Mouse (Mus musculus): ENCODE measurements at regions not wholly inside any gene's neighbourhood (a gene's known extent, or its start where the extent isn't known, plus 50 kb on each side); places are given as distances from the start of the nearest gene placed in this dataset.

DNA sequence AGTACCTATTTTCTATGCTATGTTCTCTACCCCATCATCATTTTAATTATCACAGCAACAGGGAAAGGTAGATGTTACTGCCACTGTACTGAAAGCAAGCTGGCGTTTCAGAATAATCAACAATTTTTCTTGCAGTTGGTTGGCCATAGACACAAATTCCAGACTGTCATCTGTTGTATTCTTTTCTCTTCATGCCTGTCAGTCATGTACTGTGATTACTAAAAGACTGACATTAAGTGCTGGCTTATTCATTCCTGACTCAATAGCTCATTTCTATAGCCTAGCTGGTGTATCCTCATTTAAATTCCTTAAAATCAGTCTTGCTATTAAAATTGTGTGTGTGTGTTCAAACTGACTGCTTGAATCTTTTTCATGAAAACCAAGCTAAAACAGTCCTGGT is 71.4 kb upstream of the Cd28 start:
- no peak for DNase-seq (ENCODE audit: low read depth in 3 of 3, low spot score in 3 of 3)
- H3K27me3 ChIP-seq (ENCODE audit: control insufficient read depth, insufficient read depth, low read length) = no peaks in the 10 kb centered on the region
- no peak for TF ChIP-seq EP300 (IDR thresholded peaks at IDR 0.05; ENCODE audit: low read depth)
- no peak for TF ChIP-seq CTCF (IDR thresholded peaks at IDR 0.05; ENCODE audit: low read depth)
- no peaks in the 10 kb centered on the region for H3K36me3 ChIP-seq (replicated peaks; ENCODE audit: control insufficient read depth, insufficient read depth, low read depth)
- no peak overlapping the region for H3K27ac ChIP-seq
- no peak overlapping the region for H3K4me2 ChIP-seq (ENCODE audit: low read depth)
- no peaks in the 10 kb centered on the region for H3K9me3 ChIP-seq (ENCODE audit: control insufficient read depth, low read length)
- no peak for ATAC-seq (ENCODE audit: insufficient read depth)
- H3K4me3 ChIP-seq (ENCODE audit: insufficient read depth in 1 of 2, low read depth in 2 of 2, low read length in 2 of 2) = no peak overlapping the region
- 59% methylated on average over 1 of the region's 1 CpGs for WGBS (ENCODE audit: insufficient replicate concordance)
- no peak overlapping the region for H3K9ac ChIP-seq (replicated peaks)
- H3K4me1 ChIP-seq (replicated peaks; ENCODE audit: control insufficient read depth in 2 of 2, insufficient read depth in 2 of 2, low read length in 1 of 2) = peaks cover 0 to 5% of the 10 kb centered on the region in 2 experiments; a peak in 2 of 4 replicates

GRCm38 (mm10) chr1:60642761-60643160 is 73.8 kb upstream of the Cd28 start:
- Histone ChIP-seq H3K4me1 (replicated peaks; ENCODE audit: control insufficient read depth in 2 of 2, insufficient read depth in 2 of 2, low read length in 1 of 2) (peaks cover 0 to 8% of the 10 kb centered on the region in 2 experiments; a peak in 2 of 4 replicates), H3K36me3 (replicated peaks; ENCODE audit: control insufficient read depth, insufficient read depth, low read depth) (no peaks in the 10 kb centered on the region), H3K27me3 (ENCODE audit: control insufficient read depth, insufficient read depth, low read length) (no peaks in the 10 kb centered on the region), H3K9me3 (ENCODE audit: control insufficient read depth, low read length) (no peaks in the 10 kb centered on the region), H3K9ac (replicated peaks) (no peak overlapping the region), H3K4me3 (ENCODE audit: insufficient read depth in 1 of 2, low read depth in 2 of 2, low read length in 2 of 2) (no peak overlapping the region), H3K4me2 (ENCODE audit: low read depth) (no peak overlapping the region), H3K27ac (no peak overlapping the region)
- ATAC-seq (ENCODE audit: insufficient read depth) = no peak
- WGBS (ENCODE audit: insufficient replicate concordance) = 30% methylated on average over 3 of the region's 3 CpGs
- TF ChIP-seq CTCF (IDR thresholded peaks at IDR 0.05; ENCODE audit: low read depth) (no peak), EP300 (IDR thresholded peaks at IDR 0.05; ENCODE audit: low read depth) (no peak)
- no peak for DNase-seq (ENCODE audit: low read depth in 3 of 3, low spot score in 3 of 3)

DNA sequence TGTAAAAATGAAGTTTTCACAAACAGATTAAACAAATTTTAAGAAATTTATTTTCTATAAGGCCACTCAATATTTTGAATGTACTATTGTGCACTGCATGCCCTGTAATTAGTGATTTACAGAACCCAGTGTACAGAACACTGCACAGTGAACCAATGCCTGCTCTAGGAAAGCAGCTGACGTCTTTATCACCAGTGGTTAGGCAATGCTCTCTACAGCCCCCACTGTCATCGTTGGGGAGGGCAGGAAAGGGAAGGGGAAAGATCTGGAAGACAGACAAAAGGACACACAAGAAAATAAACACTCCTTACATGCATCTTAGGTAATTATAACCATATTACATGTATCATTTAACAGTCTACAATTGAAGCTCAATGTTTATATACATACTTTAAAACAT is 74.4 kb upstream of the Cd28 start:
- Histone ChIP-seq H3K4me3 (ENCODE audit: insufficient read depth in 1 of 2, low read depth in 2 of 2, low read length in 2 of 2) (no peak overlapping the region), H3K27me3 (ENCODE audit: control insufficient read depth, insufficient read depth, low read length) (no peaks in the 10 kb centered on the region), H3K9ac (replicated peaks) (no peak overlapping the region), H3K9me3 (ENCODE audit: control insufficient read depth, low read length) (no peaks in the 10 kb centered on the region), H3K27ac (no peak overlapping the region), H3K4me1 (replicated peaks; ENCODE audit: control insufficient read depth in 2 of 2, insufficient read depth in 2 of 2, low read length in 1 of 2) (peaks cover 0 to 8% of the 10 kb centered on the region in 2 experiments; a peak in 2 of 4 replicates), H3K36me3 (replicated peaks; ENCODE audit: control insufficient read depth, insufficient read depth, low read depth) (no peaks in the 10 kb centered on the region), H3K4me2 (ENCODE audit: low read depth) (no peak overlapping the region)
- ATAC-seq (ENCODE audit: insufficient read depth) (no peak), DNase-seq (ENCODE audit: low read depth in 3 of 3, low spot score in 3 of 3) (no peak)
- TF ChIP-seq EP300 (IDR thresholded peaks at IDR 0.05; ENCODE audit: low read depth) = no peak
- no peak for TF ChIP-seq CTCF (IDR thresholded peaks at IDR 0.05; ENCODE audit: low read depth)
- WGBS (ENCODE audit: insufficient replicate concordance) = 4% methylated on average over 2 of the region's 2 CpGs

GRCm38 (mm10) chr1:60641324-60641764 is 74.4 kb upstream of the Raph1 start:
- Histone ChIP-seq H3K9ac (replicated peaks) (no peak overlapping the region), H3K4me3 (ENCODE audit: insufficient read depth in 1 of 2, low read depth in 2 of 2, low read length in 2 of 2) (no peak overlapping the region), H3K27ac (no peak overlapping the region), H3K9me3 (ENCODE audit: control insufficient read depth, low read length) (no peaks in the 10 kb centered on the region), H3K4me1 (replicated peaks; ENCODE audit: control insufficient read depth in 2 of 2, insufficient read depth in 2 of 2, low read length in 1 of 2) (peaks cover 0 to 8% of the 10 kb centered on the region in 2 experiments; a peak in 2 of 4 replicates), H3K27me3 (ENCODE audit: control insufficient read depth, insufficient read depth, low read length) (no peaks in the 10 kb centered on the region), H3K4me2 (ENCODE audit: low read depth) (no peak overlapping the region), H3K36me3 (replicated peaks; ENCODE audit: control insufficient read depth, insufficient read depth, low read depth) (no peaks in the 10 kb centered on the region)
- DNase-seq (ENCODE audit: low read depth in 3 of 3, low spot score in 3 of 3) (no peak), ATAC-seq (ENCODE audit: insufficient read depth) (no peak)
- TF ChIP-seq CTCF (IDR thresholded peaks at IDR 0.05; ENCODE audit: low read depth) (no peak), EP300 (IDR thresholded peaks at IDR 0.05; ENCODE audit: low read depth) (no peak)
- WGBS (ENCODE audit: insufficient replicate concordance) = 59% methylated on average over 7 of the region's 7 CpGs

DNA sequence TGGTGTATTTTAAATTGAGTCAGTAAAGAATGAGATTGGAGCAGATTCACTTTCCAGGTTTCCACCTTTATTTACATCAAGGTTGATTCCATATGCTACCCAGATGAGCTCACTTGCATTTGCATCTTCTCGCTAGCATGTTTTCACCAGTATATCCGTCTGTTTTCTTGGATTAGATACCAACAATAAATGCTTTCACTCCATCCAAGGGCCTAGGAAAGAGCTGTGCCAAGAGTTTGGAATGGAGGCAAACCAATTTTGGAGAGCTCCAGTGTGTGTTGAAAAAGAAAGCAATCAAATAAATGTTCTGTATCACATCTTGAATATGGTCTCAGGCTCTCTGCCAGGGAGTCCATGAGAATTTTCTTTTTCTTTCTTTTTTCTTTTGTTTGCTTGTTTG is 72.6 kb upstream of the Raph1 start:
- peaks cover 0 to 8% of the 10 kb centered on the region in 2 experiments; a peak in 2 of 4 replicates for H3K4me1 ChIP-seq (replicated peaks; ENCODE audit: control insufficient read depth in 2 of 2, insufficient read depth in 2 of 2, low read length in 1 of 2)
- no peak overlapping the region for H3K27ac ChIP-seq
- no peaks in the 10 kb centered on the region for H3K36me3 ChIP-seq (replicated peaks; ENCODE audit: control insufficient read depth, insufficient read depth, low read depth)
- H3K4me3 ChIP-seq (ENCODE audit: insufficient read depth in 1 of 2, low read depth in 2 of 2, low read length in 2 of 2) = no peak overlapping the region
- no peaks in the 10 kb centered on the region for H3K27me3 ChIP-seq (ENCODE audit: control insufficient read depth, insufficient read depth, low read length)
- DNase-seq (ENCODE audit: low read depth in 3 of 3, low spot score in 3 of 3) = no peak
- no peak for TF ChIP-seq EP300 (IDR thresholded peaks at IDR 0.05; ENCODE audit: low read depth)
- no peak for TF ChIP-seq CTCF (IDR thresholded peaks at IDR 0.05; ENCODE audit: low read depth)
- H3K9ac ChIP-seq (replicated peaks) = no peak overlapping the region
- no peaks in the 10 kb centered on the region for H3K9me3 ChIP-seq (ENCODE audit: control insufficient read depth, low read length)
- 56% methylated on average over 2 of the region's 2 CpGs for WGBS (ENCODE audit: insufficient replicate concordance)
- no peak overlapping the region for H3K4me2 ChIP-seq (ENCODE audit: low read depth)
- ATAC-seq (ENCODE audit: insufficient read depth) = no peak
